ENCODE assay signal across 17 mouse cellular contexts in the genomic region with DNA sequence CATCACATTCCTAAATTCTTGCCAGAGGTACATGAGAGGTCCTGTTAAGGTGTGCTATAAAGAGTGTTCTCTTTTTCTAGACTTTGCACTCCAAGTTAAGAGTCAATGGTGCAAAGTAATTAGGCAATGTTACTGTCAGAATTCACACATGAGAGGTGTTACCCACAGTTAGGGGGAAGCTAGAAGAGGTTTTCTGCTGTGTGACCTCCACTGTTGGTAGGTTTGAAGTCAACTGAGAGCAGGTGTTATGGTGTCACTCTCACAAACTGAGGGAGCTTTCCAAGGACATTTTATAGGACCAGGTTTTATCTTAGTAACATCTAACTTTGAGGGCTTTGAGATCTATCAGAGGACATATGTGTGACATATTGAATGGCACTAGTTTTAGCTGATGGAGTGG. TPM values are rescaled to one million over a fixed set of nuclear protein-coding genes. Genes with fewer than 3 reads are reported as not detected.
DNase-seq lines count a peak whose midpoint lies in the region; ATAC-seq and TF ChIP-seq lines count a peak whose summit lies in the region.
"Had no signal": no experiment of that assay in that cellular context is flagged by ENCODE, and none has a peak within 500 bp of the region (broad histone marks: within the 10 kb centered on the region; RNA-seq: fewer than 3 reads in every experiment).

No protein-coding gene starts in this region.

- peaks cover 23% of the 10 kb centered on the region for H3K4me1 ChIP-seq in heart, adult 2 months (ENCODE audit: control insufficient read depth, insufficient read depth, low read length)
- peaks cover 15% of the 10 kb centered on the region for H3K4me1 ChIP-seq in heart, embryonic 12.5 days (replicated peaks)
- H3K4me1 ChIP-seq in embryonic fibroblast, embryonic 13.5 days (ENCODE audit: control insufficient read depth, insufficient read depth, low read length): peaks cover 10% of the 10 kb centered on the region
- H3K4me1 ChIP-seq: limb, embryonic 12.5 days; midbrain, embryonic 12.5 days had no signal

- TF ChIP-seq EP300 in heart, adult 2 months (IDR thresholded peaks at IDR 0.05; ENCODE audit: insufficient read depth, low read depth, low read length): no peak

- TF ChIP-seq CTCF in heart, adult 2 months (IDR thresholded peaks at IDR 0.05): no peak
- TF ChIP-seq CTCF in embryonic fibroblast, embryonic 13.5 days (IDR thresholded peaks at IDR 0.05; ENCODE audit: borderline replicate concordance, insufficient read depth, low read length): no peak

- DNase-seq in heart, adult 2 months: no peak
- DNase-seq in CD4-positive helper T cell, adult 2 months (ENCODE audit: low read depth, low spot score): peak; percentile 34
- DNase-seq in natural killer cell, adult 2 months (ENCODE audit: low spot score in 2 of 2): peak; percentile 55 to 77
- DNase-seq in urinary bladder, postnatal 10 days (ENCODE audit: low spot score): no peak
- DNase-seq in urinary bladder, postnatal 36 days (ENCODE audit: low spot score in 2 of 2): no peak
- DNase-seq in cerebellum, postnatal 25 days: no peak
- DNase-seq: cerebellum, adult 8-10 months; gastrocnemius, postnatal 14 days; lung, adult 2 months; thymus, postnatal 4 days had no signal

- no peak for ATAC-seq in heart, embryonic 12.5 days (ENCODE audit: insufficient number of reproducible peaks, low FRiP score)
- ATAC-seq: forebrain, embryonic 14.5 days had no signal

- 0 out of 2 replicates have a peak, but pooled peaks cover under 1% of the 10 kb centered on the region for H3K9me3 ChIP-seq in heart, embryonic 12.5 days (replicated peaks)
- H3K9me3 ChIP-seq: midbrain, embryonic 12.5 days; neural tube, embryonic 15.5 days had no signal

- H3K27me3 ChIP-seq in heart, adult 2 months (ENCODE audit: control insufficient read depth, insufficient read depth, low read length): no peaks in the 10 kb centered on the region
- no peaks in the 10 kb centered on the region for H3K27me3 ChIP-seq in heart, embryonic 12.5 days (replicated peaks)
- H3K27me3 ChIP-seq: limb, embryonic 12.5 days; midbrain, embryonic 12.5 days; neural tube, embryonic 15.5 days had no signal

- peaks cover 3% of the 10 kb centered on the region for H3K79me2 ChIP-seq in heart, adult 2 months (replicated peaks; ENCODE audit: control insufficient read depth, insufficient read depth, low read length)

- H3K4me2 ChIP-seq in heart, embryonic 12.5 days: no peak overlapping the region
- H3K4me2 ChIP-seq: limb, embryonic 12.5 days; midbrain, embryonic 12.5 days; neural tube, embryonic 15.5 days had no signal

- no peak overlapping the region for H3K4me3 ChIP-seq in heart, adult 2 months
- no peak overlapping the region for H3K4me3 ChIP-seq in heart, embryonic 12.5 days
- no peak overlapping the region for H3K4me3 ChIP-seq in embryonic fibroblast, embryonic 13.5 days (ENCODE audit: insufficient read depth, low read length)
- H3K4me3 ChIP-seq: erythroblast, embryonic 14.5 days; limb, embryonic 12.5 days; midbrain, embryonic 12.5 days; neural tube, embryonic 15.5 days had no signal

- no peak overlapping the region for H3K9ac ChIP-seq in heart, adult 2 months (ENCODE audit: low read depth, low read length)
- H3K9ac ChIP-seq in heart, embryonic 12.5 days: no peak overlapping the region
- H3K9ac ChIP-seq: limb, embryonic 12.5 days; midbrain, embryonic 12.5 days; neural tube, embryonic 15.5 days had no signal

- TF ChIP-seq POLR2A in heart, adult 2 months (IDR thresholded peaks at IDR 0.05; ENCODE audit: insufficient read depth, low read depth, low read length): no peak
- no peak for TF ChIP-seq POLR2A in embryonic fibroblast, embryonic 13.5 days (IDR thresholded peaks at IDR 0.05; ENCODE audit: low read depth, low read length)

- H3K27ac ChIP-seq in heart, adult 2 months: peak overlapping the region; percentile 53
- no peak overlapping the region for H3K27ac ChIP-seq in heart, embryonic 12.5 days (ENCODE audit: poor library complexity, severe bottlenecking)
- peak overlapping the region; percentile 82 for H3K27ac ChIP-seq in embryonic fibroblast, embryonic 13.5 days (ENCODE audit: insufficient read depth, low read length)
- H3K27ac ChIP-seq: limb, embryonic 12.5 days; midbrain, embryonic 12.5 days had no signal

- H3K36me3 ChIP-seq in heart, adult 2 months (ENCODE audit: control insufficient read depth, insufficient read depth, low read length): peaks cover 17% of the 10 kb centered on the region
- H3K36me3 ChIP-seq in heart, embryonic 12.5 days: no peaks in the 10 kb centered on the region
- H3K36me3 ChIP-seq: limb, embryonic 12.5 days; midbrain, embryonic 12.5 days; neural tube, embryonic 15.5 days had no signal

- intact Hi-C loops in heart, adult 2 months (cut with DNase I): loop anchor here (2.0 kb wide), 1 partner anchor 13 kb away; no protein-coding TSS in a partner anchor

RNA-seq across cellular contexts. Expression of a gene that starts 16.5 kb away (rescaled TPM):
- 10 to 100 TPM; 17.3 to 18.6 TPM for total RNA-seq in heart, adult 2 months (2021)
- polyA plus RNA-seq in heart, adult 2 months (2012; rRNA removed): 23.6 and 25.7 TPM in 2 replicates
- 4.1 and 4.2 TPM in 2 replicates for polyA plus RNA-seq in heart, embryonic 12.5 days (2016; fragmentation: Nextera tagmentation; extraction: Ambion mirVana)
- 5.9 and 7.3 TPM in 2 replicates for polyA plus RNA-seq in embryonic fibroblast, embryonic 13.5 days (2011; ENCODE audit: insufficient read length, low read depth, missing spikeins)

RNA-seq across cellular contexts. Expression of a gene that starts 36.8 kb away (rescaled TPM):
- 10 to 100 TPM; 26.5 to 29.1 TPM for total RNA-seq in heart, adult 2 months (2021)
- 6.8 and 7.8 TPM in 2 replicates for polyA plus RNA-seq in heart, adult 2 months (2012; rRNA removed)
- polyA plus RNA-seq in heart, embryonic 12.5 days (2016; fragmentation: Nextera tagmentation; extraction: Ambion mirVana): 5.8 and 6.9 TPM in 2 replicates
- polyA plus RNA-seq in embryonic fibroblast, embryonic 13.5 days (2011; ENCODE audit: insufficient read length, low read depth, missing spikeins): 7.2 and 14.8 TPM in 2 replicates

Comparison
In these comparisons a context has a peak if more than half of its experiments do, and no peak if none do; other contexts are left out.
1. DNase-seq: peak in CD4-positive helper T cell, adult 2 months (single experiment) and natural killer cell, adult 2 months (2 of 2); none in heart, adult 2 months (0 of 2), urinary bladder, postnatal 10 days (single experiment), urinary bladder, postnatal 36 days (0 of 2) and cerebellum, postnatal 25 days (0 of 2).